Mouse (Mus musculus): ENCODE data around the gene Gng3.
A peak's percentile ranks its signal among the peaks of the same experiment; 100 is the strongest.
"Not testable (repeated sequence)": the region's sequence is repeated elsewhere in the genome, so short reads cannot be mapped to it uniquely, and the experiment has no call there.

Gng3 gene

DNA sequence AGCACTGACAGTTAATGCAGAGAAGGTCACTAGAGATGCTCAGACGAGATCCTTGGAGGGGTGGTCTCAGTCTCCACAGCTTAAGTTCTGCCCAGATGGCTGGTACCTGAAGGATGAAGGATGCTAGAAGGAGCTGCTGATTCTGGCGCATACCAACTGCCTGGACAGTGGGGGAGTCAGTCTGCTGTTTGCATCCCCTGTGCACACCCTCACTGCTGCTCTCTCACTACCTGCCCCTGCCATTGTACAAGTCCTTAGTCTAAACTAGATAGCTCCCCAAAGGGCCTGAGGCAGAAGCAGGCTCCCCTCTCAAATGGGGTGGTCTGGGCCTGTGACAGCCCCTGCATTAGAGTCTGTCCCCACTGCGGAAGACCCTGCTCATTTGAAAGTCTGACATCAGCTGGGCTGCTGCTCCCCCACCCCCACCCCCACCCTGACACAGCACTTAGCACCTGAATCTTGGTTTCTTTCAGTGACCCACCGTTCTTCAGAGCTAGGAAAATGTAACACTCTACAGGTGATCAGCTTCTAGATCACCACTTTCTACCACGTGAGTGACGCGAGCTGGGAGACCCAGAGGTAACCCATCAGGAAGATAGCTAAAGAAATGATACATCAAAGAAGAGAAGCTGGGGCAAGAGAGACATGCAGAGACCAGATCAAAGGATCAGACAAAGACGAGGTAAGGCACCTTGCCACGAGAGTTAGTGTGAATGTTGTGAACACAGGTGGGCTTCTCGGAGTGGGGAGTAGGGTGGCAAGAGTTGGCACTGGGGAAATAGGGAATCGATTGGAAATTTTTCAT is at the start of gene Gng3:
Gene Gng3, minus strand, starts transcription at position 92 of the 805 bp plus-strand sequence.
- DNase-seq (ENCODE audit: low spot score in 2 of 2) = peak; percentile 81 to 82

- no peak for DNase-seq (ENCODE audit: low spot score in 2 of 2)
These were observed 48.8 kb upstream of the Gng3 start for GRCm38 (mm10) chr19:8887585-8888463.

DNA sequence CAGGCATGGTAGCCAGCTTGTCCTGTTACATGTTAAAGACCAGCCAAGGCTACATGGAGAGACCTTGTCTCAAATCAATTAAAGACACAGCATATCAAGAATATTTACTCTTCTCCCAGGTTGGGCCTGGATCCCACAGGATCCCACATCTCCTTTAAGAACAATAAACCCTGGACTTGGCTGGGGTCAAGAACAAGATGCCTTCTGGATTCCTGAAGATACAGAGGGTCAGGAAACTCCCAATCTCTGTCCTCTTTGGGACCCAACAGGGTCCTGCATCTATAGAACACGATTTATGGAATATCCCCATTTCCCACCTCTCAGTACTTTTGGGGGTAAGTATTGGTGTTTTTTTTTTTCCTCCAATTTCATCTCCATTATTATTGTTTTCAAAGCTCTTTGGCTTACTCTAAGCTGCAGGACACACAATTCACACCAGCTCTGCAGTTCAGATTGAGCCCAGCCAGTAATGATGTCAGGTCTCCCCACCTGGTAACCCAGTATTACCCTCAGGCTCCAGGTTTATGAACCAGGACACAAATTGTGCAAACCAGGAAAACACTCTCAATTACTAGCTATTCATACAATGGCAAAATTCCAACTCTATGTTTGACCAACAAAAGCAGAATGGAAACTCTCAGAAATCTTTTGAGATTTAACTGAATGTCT is 48.1 kb upstream of the Gng3 start:
- no peak for DNase-seq (ENCODE audit: low spot score in 2 of 2)

DNA sequence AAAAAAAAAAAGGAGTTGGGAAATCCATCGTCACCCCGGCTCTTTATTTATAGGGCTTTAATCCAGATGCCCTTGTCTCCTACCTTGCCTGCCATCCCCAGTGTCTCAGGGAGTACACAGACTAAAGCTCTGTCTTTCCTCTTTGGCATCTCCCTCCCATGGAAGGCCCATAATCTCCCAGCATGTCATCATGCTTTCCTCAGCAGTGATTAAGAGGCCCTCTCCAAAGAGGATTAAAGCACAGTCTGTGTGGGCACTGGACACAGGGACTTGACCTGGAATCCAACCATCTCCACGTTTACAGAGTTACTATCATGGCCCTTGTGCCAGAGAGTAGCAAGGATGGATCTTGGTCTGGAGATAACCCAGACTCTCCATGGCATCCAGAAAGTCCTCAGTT is 44.6 kb upstream of the Gng3 start, which contains the start of the genes Lbhd1 and Gm49403:
Gene Lbhd1, plus strand, starts transcription at position 117 of the 400 bp plus-strand sequence.
Gene Gm49403, plus strand, starts transcription at position 315 of the 400 bp plus-strand sequence.
- no peak for DNase-seq (ENCODE audit: low spot score in 2 of 2)

DNA sequence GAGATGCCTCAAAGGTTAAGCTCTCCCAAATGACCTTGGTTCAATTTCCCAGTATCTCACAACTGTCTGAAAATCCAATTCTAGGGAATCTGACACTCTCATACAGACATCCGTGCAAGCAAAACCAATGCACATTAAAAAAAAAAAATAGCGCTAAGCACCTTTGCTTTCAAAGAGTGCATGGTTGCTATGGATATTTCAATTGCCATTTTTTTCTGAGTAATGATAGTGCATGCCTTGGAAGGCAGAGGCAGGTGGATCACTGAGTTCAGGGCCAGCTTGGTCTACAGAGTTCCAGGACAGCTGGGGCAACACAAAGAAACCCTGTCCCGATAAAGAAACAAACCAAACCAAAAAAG is 42.0 kb upstream of the Gng3 start:
- no peak for DNase-seq (ENCODE audit: low spot score in 2 of 2)

GRCm38 (mm10) chr19:8880311-8881033 is 41.5 kb upstream of the Gng3 start, which contains the start of gene Uqcc3:
Uqcc3 (minus strand) TSS chr19:8880923.
- peak; percentile 77 to 82 for DNase-seq (ENCODE audit: low spot score in 2 of 2)

DNA sequence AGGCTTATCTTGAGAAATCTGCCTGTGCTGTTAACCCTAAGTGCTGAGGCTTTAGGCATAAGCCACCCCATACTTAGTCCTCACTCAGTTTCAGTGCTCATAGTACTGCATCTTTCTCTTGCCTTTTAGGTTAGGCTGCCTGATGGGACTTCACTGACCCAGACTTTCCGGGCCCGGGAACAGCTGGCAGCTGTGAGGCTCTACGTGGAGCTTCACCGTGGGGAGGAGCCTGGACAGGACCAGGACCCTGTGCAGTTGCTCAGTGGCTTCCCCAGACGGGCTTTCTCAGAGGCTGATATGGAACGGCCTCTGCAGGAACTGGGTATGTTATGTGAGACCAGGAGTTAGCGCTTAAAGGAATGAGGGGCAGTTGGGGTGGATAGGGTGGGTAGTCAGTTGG is 36.0 kb upstream of the Gng3 start:
- DNase-seq (ENCODE audit: low spot score in 2 of 2) = no peak

- no peak for DNase-seq (ENCODE audit: low spot score in 2 of 2)
These were observed 33.4 kb upstream of the Gng3 start for GRCm38 (mm10) chr19:8872266-8872840.

DNA sequence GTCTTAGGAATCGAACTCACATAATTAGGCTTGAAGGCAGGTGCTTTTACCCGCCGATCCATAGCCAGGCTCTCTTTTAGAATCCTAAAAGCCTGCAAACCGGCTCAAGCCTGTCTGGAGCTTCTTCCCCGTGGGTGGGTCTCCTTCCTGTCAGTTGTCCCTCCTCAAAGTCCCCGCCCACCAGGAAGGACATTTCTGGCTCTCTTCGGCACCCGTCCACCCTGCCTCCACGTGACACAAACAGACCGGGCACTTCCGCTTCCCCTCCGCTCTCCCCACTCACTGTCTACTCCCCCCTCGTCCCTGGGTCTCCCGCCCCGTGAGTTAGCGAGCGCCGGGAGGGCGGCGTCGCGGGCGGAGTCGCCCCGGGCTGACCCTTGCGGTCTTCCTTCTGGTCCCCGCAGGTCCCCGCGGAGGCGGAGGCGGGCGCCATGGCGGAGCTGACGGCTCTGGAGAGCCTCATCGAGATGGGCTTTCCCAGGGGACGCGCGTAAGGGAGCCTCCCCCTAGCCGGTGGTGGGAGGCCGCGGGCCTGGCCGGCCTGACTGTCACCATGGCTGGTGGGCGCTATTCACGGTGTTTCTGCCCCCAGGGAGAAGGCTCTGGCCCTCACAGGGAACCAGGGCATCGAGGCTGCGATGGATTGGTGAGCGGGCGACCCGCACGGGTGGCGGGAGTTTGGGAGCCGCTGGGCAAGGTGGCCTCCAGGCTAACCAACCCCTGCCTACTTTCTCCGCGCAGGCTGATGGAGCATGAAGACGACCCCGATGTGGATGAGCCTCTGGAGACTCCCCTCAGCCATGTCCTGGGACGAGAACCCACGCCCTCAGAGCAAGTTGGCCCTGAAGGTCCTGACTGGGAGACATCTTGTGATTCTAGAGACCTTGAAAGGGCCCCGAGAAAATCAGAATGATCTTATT is 32.5 kb upstream of the Gng3 start, which contains the start of gene Ubxn1:
Gene Ubxn1, plus strand, starts transcription at position 230 of the 920 bp plus-strand sequence.
- DNase-seq (ENCODE audit: low spot score in 2 of 2) = peak; percentile 95 to 98

GRCm38 (mm10) chr19:8870838-8871237 is 31.8 kb upstream of the Gng3 start:
- DNase-seq (ENCODE audit: low spot score in 2 of 2) = no peak

DNA sequence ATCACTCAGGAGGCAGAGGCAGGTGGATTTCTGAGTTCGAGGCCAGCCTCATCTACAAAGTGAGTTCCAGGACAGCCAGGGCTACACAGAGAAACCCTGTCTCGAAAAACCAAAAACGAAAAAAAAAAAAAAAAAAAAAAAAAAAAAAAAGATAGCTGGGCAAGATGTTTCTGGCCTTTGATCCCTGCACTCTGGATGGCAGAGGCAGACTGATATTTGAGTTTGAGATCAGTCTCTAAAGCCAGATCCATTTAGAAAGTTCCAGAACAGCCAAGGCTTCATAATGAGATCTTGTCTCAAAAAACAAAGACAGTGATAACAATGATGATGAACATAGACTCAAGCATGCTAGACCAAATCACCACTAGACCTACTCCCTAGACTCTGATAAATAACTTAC is 31.4 kb upstream of the Gng3 start:
- not testable (repeated sequence) for DNase-seq (ENCODE audit: low spot score in 2 of 2)

DNA sequence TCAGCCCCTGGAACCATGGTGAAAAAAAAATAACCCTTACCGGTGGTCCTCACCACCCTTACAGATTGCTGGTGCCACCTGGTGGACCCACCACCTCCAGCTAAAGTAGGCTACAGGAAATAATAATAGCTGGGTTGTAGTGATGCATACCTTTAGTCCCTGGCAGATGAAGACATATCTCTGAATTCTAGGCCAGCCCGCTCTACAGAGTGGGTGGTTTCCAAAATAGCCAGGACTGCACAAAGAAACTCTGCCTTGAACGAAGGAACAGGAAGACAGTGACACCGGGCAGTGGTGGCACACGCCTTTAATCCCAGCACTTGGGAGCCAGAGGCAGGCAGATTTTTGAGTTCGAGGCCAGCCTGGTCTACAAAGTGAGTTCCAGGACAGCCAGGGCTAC is 25.3 kb upstream of the Gng3 start:
- no peak for DNase-seq (ENCODE audit: low spot score in 2 of 2)

DNA sequence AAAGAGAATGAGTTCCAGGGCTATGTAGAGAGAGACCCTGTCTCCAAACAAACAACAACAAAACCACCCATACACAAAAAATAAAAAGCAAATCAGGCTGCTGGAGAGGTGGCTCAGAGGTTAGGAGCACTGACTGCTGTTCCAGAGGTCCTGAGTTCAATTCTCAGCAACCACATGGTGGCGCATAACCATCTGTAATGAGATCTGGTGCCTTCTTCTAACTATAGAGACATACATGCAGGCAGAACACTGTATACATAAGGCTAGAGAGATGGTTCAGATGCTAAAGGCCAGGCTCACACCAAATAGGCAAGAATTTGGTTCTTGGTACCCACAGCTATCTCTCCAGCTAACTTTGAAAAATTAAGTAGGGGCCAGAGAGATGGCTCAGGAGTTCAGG is 20.0 kb upstream of the Gng3 start:
- no peak for DNase-seq (ENCODE audit: low spot score in 2 of 2)

GRCm38 (mm10) chr19:8857689-8858088 is 18.7 kb upstream of the Gng3 start:
- no peak for DNase-seq (ENCODE audit: low spot score in 2 of 2)

- no peak for DNase-seq (ENCODE audit: low spot score in 2 of 2)
These were observed 14.1 kb upstream of the Gng3 start for GRCm38 (mm10) chr19:8853117-8853516.

DNA sequence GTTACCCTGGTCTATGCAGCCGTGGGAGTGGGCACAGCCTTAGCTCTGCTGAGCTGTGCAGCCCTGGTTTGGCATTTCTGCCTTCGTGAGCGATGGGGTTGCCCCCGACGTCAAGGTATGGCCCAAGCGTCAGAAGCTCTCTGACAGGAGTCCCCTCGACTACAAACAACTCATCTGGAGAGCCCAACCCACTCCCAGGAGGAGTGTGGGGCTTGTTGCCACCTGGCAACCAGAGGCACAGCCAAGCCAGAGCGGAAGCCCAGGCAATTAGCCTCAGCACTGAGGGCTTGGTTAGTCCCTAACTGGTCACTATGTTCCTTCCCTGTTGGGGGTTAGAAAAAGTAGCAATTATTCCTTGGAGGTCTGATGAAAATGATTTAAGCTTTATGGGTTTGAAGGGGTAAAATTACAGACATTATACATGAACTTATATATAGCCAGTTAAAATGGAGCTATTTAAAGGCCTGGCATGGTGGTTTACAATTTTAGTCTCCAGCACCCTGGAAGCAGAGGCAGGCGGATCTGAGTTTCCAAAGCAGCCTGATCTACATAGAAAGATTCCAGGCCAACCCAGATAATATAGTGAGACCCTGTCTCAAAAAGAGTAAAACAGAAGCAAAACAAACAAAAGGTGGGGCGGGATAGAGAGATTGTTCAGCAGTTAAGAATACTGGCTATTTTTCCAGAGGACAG is 13.4 kb upstream of the Gng3 start:
- no peak for DNase-seq (ENCODE audit: low spot score in 2 of 2)

DNA sequence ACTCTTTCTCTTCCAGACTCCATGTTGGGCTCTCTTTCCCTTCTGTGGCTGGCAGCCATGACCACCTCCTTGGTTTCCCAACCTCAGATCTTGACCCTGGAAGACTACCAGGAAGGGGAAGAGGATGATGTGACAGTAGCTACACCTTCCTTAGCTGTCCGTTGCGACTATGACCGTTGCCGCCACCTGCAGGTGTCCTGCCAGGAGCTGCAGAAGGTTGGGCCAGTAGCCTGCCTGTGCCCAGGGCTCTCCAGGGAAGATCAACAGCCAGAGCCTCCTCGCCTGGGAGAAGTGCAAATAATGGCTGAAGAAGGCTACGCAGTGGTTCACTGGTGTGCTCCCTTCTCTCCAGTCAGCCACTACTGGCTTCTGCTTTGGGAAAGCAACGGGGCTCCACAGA is 12.6 kb upstream of the Gng3 start:
- no peak for DNase-seq (ENCODE audit: low spot score in 2 of 2)

DNA sequence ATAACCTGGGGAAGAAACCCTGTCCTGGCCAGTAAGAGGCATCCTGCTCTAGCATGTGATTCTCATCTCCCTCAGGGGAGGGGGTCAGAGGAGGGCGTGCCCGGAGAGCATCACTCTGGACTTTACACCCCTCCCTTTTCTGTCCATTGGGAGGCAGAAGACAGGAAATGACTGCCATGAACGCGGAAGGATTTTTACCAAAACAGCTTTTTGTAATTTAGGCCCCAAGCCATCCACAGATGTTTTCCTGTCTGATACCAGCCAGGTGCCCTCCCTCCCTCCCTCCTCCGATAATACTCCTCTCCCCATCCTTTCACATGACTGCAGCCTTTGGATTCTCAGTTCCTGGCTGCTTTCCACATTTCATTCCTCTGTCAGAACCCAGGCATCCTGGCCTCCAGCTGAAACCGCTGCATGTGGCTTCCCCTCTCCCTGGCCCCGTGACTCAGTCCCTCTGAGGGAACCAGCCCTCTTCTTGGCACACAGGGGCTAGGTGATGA is 11.5 kb upstream of the Gng3 start, which contains the start of gene Lrrn4cl:
Gene Lrrn4cl, plus strand, starts transcription at position 367 of the 500 bp plus-strand sequence.
- DNase-seq (ENCODE audit: low spot score in 2 of 2) = no peak

GRCm38 (mm10) chr19:8848356-8848755 is 9.4 kb upstream of the Gng3 start:
- no peak for DNase-seq (ENCODE audit: low spot score in 2 of 2)
